Mouse (Mus musculus): ENCODE measurements around the gene Lpar4.

The Lpar4 gene

DNA sequence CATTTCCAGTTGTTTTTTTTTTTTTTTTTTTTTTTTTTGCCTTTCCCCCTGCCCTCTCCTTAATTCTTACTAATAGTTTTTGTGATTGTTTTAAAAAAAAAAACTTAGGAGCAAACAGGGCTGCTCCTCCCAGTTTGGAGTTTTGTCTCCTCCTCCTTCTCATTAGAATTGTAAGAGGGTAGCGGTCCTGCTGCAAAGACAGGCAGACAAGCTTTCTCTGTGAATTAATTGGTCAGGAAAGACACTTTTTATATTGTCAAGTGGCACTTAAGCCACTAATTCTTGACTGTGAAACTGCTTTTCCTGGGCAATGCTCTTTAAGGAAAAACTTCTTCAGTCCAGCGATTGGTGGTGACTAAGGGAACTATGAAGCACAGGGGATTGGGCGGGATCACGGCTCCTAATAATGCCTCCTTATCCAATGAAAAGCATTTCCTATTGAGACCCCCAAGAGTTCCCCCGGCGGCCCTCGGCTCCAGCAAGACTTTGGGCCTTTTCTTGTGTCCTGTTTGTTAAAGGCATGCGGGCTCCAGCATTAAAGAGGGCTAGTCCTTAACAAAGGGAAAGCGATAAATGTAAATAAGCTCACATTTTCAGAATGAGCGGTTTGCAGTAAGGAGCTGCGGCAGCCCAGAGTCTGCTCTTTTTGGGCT lies at the start of gene Lpar4:
Gene Lpar4 (plus strand): TSS at position 451 of the 653 bp plus-strand sequence.
- DNase-seq (ENCODE audit: low spot score), result peak; percentile 16

DNA sequence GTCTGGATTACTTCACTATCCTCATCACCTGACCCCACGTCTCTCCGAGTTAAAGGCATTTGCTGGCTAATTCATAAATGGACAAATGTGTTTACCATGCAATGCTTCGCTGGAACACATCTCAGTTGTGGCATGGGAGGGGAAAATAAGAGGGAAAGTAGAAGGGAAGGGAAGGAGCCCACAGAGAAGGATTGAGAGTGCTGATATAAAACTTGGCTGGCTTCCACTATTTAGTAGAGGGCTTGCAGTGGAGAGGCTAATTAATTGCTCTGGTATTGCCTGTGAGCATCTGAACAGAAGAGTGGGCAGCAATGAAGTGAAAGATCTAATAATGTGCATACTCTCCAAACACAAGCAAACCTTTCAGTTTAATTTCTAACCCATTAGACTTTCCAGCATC lies 49.0 kb upstream of the Lpar4 start:
- DNase-seq (ENCODE audit: low spot score), result no peak

GRCm38 (mm10) chrX:106871894-106872293 lies 48.5 kb upstream of the Lpar4 start:
- DNase-seq (ENCODE audit: low spot score), result no peak

DNA sequence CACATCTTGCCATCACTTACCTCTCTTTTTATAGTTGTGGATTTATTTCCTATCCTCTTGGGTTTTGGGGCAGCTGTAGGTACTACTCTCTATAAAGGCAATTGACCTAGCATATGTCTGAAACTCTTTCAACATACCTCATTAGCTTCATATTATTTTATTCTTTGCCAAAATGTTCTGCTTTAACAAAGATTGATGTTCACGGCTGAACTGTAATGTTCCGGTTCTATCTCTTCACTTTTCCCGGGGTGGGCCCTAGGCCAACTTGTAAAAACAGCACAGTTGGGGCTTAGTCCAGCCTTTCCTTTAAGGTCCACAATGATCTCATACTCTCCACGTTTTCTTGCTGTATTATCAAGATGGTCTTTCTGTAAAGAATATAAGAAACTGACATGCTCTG lies 48.1 kb upstream of the Lpar4 start:
- DNase-seq (ENCODE audit: low spot score), result no peak

GRCm38 (mm10) chrX:106897707-106898275 lies 22.6 kb upstream of the Lpar4 start:
- no peak for DNase-seq (ENCODE audit: low spot score)

GRCm38 (mm10) chrX:106920828-106921619 lies 599 bp downstream of the Lpar4 start:
- DNase-seq (ENCODE audit: low spot score), result peak; percentile 4

DNA sequence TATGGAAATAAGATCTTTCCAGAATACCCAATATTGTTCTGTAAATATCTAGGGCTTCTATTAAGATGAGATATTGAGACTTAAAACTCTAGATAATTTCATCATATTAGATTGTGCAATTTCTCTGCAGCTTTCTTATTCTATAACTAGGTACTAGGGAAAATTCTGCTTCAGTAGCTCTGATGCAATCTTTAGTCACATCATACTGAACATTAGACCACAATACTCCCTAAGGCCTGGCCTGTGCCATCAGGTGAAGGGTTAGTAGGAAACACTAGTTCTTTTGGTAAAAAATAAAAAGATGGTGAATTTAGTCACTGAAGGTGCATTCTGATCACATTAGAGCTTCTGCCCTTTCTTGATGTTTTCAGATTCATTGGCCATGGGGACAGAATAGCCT lies 4.1 kb downstream of the Lpar4 start:
- DNase-seq (ENCODE audit: low spot score), result peak; percentile 21

DNA sequence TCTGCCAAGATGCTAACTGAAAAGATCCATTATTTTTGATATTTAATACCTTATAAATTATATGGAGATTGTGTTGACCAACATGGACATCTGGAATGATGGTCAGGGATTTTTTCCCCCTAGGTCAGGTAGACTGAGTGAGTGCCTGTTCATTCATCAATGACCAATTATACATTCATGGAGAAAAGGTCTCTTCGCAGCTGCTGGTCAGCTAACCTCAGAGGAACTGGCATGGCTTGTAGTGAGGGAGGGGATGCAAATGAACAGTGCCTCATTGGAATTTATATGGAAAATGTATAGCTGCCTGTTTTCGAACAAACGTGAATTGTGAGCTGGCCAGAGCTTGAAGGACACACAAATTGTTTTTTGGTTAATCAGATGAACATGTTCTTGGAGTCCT lies 18.9 kb downstream of the Lpar4 start:
- no peak for DNase-seq (ENCODE audit: low spot score)

DNA sequence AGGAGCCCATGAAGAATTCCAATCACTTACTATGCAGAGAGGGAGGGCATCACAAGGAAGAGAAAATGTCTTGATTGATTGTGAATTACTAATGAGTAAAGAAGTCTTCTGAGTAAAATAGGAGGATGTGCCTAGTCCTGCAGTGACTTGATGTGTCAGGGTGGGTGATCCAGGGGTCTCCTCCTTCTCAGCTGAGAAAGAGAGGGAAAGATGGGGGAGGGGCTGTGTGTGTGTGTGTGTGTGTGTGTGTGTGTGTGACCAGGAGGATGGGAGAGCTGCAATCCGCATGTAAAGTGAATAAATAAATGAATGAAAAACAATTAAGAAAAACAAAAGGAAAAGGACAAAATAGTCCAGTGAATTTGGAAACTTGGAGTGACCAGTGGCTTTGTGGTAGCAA lies 30.1 kb downstream of the Lpar4 start:
- DNase-seq (ENCODE audit: low spot score), result no peak

GRCm38 (mm10) chrX:106951016-106951415 lies 30.6 kb downstream of the Lpar4 start:
- no peak for DNase-seq (ENCODE audit: low spot score)

DNA sequence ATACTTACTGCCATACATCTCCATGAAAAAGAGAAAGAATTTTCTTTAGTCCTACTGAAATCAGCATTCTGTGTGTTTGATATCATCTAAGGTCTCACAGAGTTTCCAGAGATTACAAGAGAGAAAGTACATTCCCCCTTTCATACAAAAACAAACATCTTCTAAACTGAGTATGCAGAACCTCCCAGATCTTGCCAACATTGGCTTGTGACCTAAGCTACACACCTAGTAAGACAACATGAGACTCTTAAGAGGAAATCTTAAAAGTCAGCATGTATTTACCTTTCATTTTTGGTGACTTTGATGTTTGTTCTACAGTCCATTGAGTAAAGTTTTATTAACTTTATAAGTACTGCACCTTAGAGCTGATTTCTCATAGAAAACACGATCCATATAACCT lies 33.4 kb downstream of the Lpar4 start:
- no peak for DNase-seq (ENCODE audit: low spot score)

GRCm38 (mm10) chrX:106962233-106962632 lies 41.8 kb downstream of the Lpar4 start:
- no peak for DNase-seq (ENCODE audit: low spot score)

- peak; percentile 93 for DNase-seq (ENCODE audit: low spot score)
Measured at GRCm38 (mm10) chrX:106964326-106964725, 43.9 kb downstream of the Lpar4 start.
